Mouse (Mus musculus) CD8-positive naive resting alpha-beta T cell, adult 57 days (primary cell): ENCODE results near the gene Gm9887. TPM values are rescaled to one million over a fixed set of nuclear protein-coding genes. Genes with fewer than 3 reads are reported as not detected.

Experiments used
- total RNA-seq: library from RNA; stranded (reverse); gene quantifications from one replicate; pipeline ENCODE4 v1.2.4, GENCODE M21; 2023

Gm9887 gene
- total RNA-seq: 3.1 TPM

GRCm38 (mm10) chr12:69371854-69372671, at the start of gene Gm9887, which contains the start of gene Arf6:
Gm9887 (minus strand) TSS chr12:69372458.
Arf6 (plus strand) TSS chr12:69372150.

GRCm38 (mm10) chr12:69356546-69357299, 15.5 kb downstream of the Gm9887 start, which contains the start of gene Nemf:
Nemf (minus strand) TSS chr12:69357165.

Other genes starting within 250 kb of the Gm9887 start
- 7,025 TPM for gene Rps29, start 213.3 kb downstream of the Gm9887 start, total RNA-seq
- gene Lrr1, start 203.6 kb downstream of the Gm9887 start, total RNA-seq: not detected
- 486 TPM for gene Rpl36al, start 188.4 kb downstream of the Gm9887 start, total RNA-seq
- gene Mgat2, start 188.3 kb downstream of the Gm9887 start, total RNA-seq: 31.7 TPM
- 8.7 TPM for gene Gm49383, start 175.4 kb downstream of the Gm9887 start, total RNA-seq
- gene Dnaaf2, start 174.0 kb downstream of the Gm9887 start, total RNA-seq: 1.3 TPM
- 7.3 TPM for gene Gm49384, start 168.2 kb downstream of the Gm9887 start, total RNA-seq
- 28.1 TPM for gene Pole2, start 144.3 kb downstream of the Gm9887 start, total RNA-seq
- gene Klhdc1, start 131.3 kb downstream of the Gm9887 start, total RNA-seq: 38.3 TPM
- gene Klhdc2, start 75.8 kb downstream of the Gm9887 start, total RNA-seq: 58.9 TPM
- 94.5 TPM for gene Nemf, start 15.3 kb downstream of the Gm9887 start, total RNA-seq
- gene Arf6, start 308 bp downstream of the Gm9887 start, total RNA-seq: 213 TPM
- gene Vcpkmt, start 210.6 kb upstream of the Gm9887 start, total RNA-seq: 20.0 TPM